Comparison of ENCODE assay signal across 8 mouse cellular contexts in the genomic region with DNA sequence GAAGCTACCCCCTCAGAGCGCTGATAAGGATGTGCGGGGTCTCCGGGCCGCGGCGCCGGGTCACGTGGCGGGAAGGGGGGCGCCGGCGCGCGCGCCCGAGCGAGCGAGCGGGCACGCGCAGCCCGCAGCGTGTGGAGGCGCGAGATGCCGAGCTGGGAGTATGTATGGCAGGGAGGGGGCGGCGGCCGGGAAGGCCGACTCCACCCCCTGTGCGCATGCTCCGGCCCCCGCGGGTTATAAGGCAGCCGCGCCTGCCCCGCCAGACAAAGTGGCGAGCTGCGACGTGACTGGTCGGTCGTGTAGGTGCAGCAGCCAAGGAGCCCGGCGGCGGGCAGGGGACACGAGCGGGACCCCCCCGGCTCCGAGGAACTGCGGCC. TPM values are rescaled to one million over a fixed set of nuclear protein-coding genes. Genes with fewer than 3 reads are reported as not detected.
DNase-seq lines count a peak whose midpoint lies in the region; ATAC-seq and TF ChIP-seq lines count a peak whose summit lies in the region.

TSS of gene Slc16a1 (plus strand) at position 266 of the 377 bp plus-strand sequence.

- peak within 1 kb of the TSS; percentile 74 for H3K4me2 ChIP-seq in hindbrain, embryonic 16.5 days (ENCODE audit: low read length)

- no peaks in the 10 kb centered on the region for H3K36me3 ChIP-seq in hindbrain, embryonic 16.5 days (ENCODE audit: control insufficient read depth, insufficient read depth, low read length)

- peak; percentile 87 for DNase-seq in T-cell, adult 2 months (ENCODE audit: low spot score)
- DNase-seq in cerebellum, postnatal 36 days: peak; percentile 92 to 95
- DNase-seq in gastrocnemius, adult 18-20 months (ENCODE audit: low spot score): peak; percentile 86
- peak; percentile 88 to 92 for DNase-seq in left cerebral cortex, adult 2 months (ENCODE audit: extremely low spot score in 1 of 2, low spot score in 2 of 2)
- DNase-seq in right cerebral cortex, adult 2 months (ENCODE audit: low spot score in 2 of 2): peak; percentile 85 to 86
- DNase-seq in urinary bladder, postnatal 14 days (ENCODE audit: low spot score): peak; percentile 89

- WGBS in hindbrain, embryonic 16.5 days: under 1% methylated on average over 48 of the region's 50 CpGs

- H3K4me3 ChIP-seq in hindbrain, embryonic 16.5 days (ENCODE audit: low read length): peak within 1 kb of the TSS; percentile 92
- peak within 1 kb of the TSS; percentile 81 for H3K4me3 ChIP-seq in left cerebral cortex, adult 2 months

- no peak for TF ChIP-seq CTCF in left cerebral cortex, adult 2 months (IDR thresholded peaks at IDR 0.05)

- H3K9ac ChIP-seq in hindbrain, embryonic 16.5 days (ENCODE audit: low read depth, low read length): peak within 1 kb of the TSS; percentile 90

- H3K27ac ChIP-seq in hindbrain, embryonic 16.5 days (ENCODE audit: low read depth, low read length): peak within 1 kb of the TSS; percentile 66
- peak within 1 kb of the TSS; percentile 97 for H3K27ac ChIP-seq in left cerebral cortex, adult 2 months

- peaks cover 6% of the 10 kb centered on the region for H3K4me1 ChIP-seq in hindbrain, embryonic 16.5 days (ENCODE audit: control insufficient read depth, insufficient read depth, low read depth, low read length)

- intact Hi-C loops in left cerebral cortex, adult 2 months (cut with DNase I): loop anchor here (2.0 to 5.0 kb wide), 3 partner anchors 41 to 128 kb away; partner anchors contain the start of gene Lrig2

- H3K9me3 ChIP-seq in hindbrain, embryonic 16.5 days (ENCODE audit: control insufficient read depth, low read length): no peaks in the 10 kb centered on the region

- ATAC-seq in hindbrain, embryonic 16.5 days: peak; percentile 98
- ATAC-seq in megakaryocyte, adult 5-6 weeks (ENCODE audit: poor library complexity, severe bottlenecking): peak; percentile 74

- no peaks in the 10 kb centered on the region for H3K27me3 ChIP-seq in hindbrain, embryonic 16.5 days (replicated peaks; ENCODE audit: control insufficient read depth, insufficient read depth, low read length)

RNA-seq across cellular contexts. Expression of gene Slc16a1, which starts in this region (rescaled TPM):
- 10 to 100 TPM; 21.8 to 33.8 TPM for total RNA-seq in gastrocnemius, adult 18-20 months (2021)
- polyA plus RNA-seq in hindbrain, embryonic 16.5 days (2015; fragmentation: Nextera tagmentation; extraction: Ambion mirVana): 12.6 and 12.7 TPM in 2 replicates
- total RNA-seq in left cerebral cortex, adult 2 months (2021): 10 to 100 TPM; 16.7 to 17.9 TPM
- total RNA-seq in megakaryocyte, adult 5-6 weeks (2015): 7.3 and 9.2 TPM in 2 replicates
- total RNA-seq in megakaryocyte, adult 5-6 weeks (2017): 10.6 and 12.7 TPM in 2 replicates

Comparison
In these comparisons a context has a peak if more than half of its experiments do, and no peak if none do; other contexts are left out.
1. Peak in every context shown above with its lines: DNase-seq, ATAC-seq, H3K4me3 ChIP-seq and H3K27ac ChIP-seq.